Mouse (Mus musculus): ENCODE results near the gene Ern2. TPM values are rescaled to one million over a fixed set of nuclear protein-coding genes. Genes with fewer than 3 reads are reported as not detected.

Gene Ern2
- 0.05 TPM in 2 replicates for polyA plus RNA-seq (2016; fragmentation: Nextera tagmentation; extraction: Ambion mirVana)

DNA sequence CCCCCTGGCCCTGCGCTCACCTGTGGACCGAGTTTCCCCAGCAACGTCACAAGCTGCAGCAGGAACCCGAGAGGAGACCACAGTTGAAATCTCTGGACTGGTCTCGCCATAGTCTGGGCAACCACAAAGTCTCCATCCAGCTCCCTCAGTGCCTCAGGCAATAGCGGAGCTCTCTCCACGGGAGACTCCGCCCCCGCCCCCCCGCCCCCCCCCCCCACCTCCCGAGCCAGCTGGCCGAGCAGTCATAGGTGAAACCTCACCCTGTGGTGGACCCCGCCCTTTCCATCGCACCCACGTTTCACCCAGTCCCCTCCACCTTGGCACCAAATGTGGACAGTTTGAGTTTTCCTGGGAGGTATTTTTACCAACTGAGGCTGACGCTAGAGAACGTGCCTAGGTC is at the start of gene Ern2:
Ern2 (minus strand) TSS at position 165 of the 400 bp plus-strand sequence.
- H3K27me3 ChIP-seq (replicated peaks; ENCODE audit: low read depth, poor library complexity, severe bottlenecking), result no peaks in the 10 kb centered on the region
- peak within 1 kb of the TSS; percentile 30; the same call in 1 of the 2 replicates for H3K4me3 ChIP-seq
- H3K36me3 ChIP-seq (replicated peaks), result no peaks in the 10 kb centered on the region
- DNase-seq (ENCODE audit: low spot score), result no peak
- no peak within 1 kb of the TSS for H3K27ac ChIP-seq (replicated peaks)
- 22% methylated on average over 16 of the region's 17 CpGs for WGBS
- H3K9me3 ChIP-seq, result no peaks in the 10 kb centered on the region
- H3K4me1 ChIP-seq, result peaks cover 8% of the 10 kb centered on the region

DNA sequence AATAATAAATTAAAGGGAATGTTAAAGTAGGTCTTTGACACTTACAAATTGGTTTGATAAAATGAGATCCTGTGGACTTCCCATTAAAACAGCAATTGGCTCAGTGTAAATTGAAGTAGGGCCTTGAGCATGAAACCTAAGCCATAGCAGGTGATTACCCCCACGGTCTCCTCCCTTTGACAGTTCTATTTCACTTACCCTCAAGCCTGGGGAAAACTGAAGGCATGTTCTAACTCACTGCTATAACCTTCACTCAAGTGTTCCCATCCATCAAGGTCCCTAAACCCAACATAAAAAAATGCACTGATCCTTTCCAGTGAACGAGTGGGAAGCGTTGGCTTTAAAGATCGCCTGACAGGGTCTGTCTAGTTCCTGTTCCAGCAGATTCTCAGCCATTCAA is 44.9 kb upstream of the Ern2 start:
- 87% methylated on average over 4 of the region's 4 CpGs for WGBS
- no peak overlapping the region for H3K4me3 ChIP-seq
- no peak for DNase-seq (ENCODE audit: low spot score)
- H3K27ac ChIP-seq (replicated peaks), result no peak overlapping the region
- no peaks in the 10 kb centered on the region for H3K27me3 ChIP-seq (replicated peaks; ENCODE audit: low read depth, poor library complexity, severe bottlenecking)
- no peaks in the 10 kb centered on the region for H3K36me3 ChIP-seq (replicated peaks)
- no peaks in the 10 kb centered on the region for H3K9me3 ChIP-seq
- no peaks in the 10 kb centered on the region for H3K4me1 ChIP-seq

DNA sequence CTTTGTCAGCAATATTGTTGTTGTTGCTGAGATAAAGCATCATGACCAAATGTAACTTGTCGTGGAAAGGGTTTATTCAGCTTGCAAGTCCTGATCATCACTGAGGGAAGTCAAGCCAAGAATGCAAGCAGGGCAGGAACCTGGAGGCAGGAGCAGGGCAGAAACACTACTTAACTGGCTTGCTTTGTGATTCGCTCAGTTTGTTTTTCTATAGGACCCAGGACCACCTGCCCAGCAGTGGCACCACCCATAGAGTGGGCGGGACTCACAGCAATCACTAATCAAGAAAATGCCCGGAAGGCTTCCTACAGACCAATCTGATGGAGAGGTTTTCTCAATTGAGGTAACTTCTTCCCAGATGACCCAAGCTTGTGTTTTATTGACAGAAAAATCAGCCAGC is 43.9 kb upstream of the Ern2 start:
- no peak overlapping the region for H3K27ac ChIP-seq (replicated peaks)
- H3K9me3 ChIP-seq, result no peaks in the 10 kb centered on the region
- DNase-seq (ENCODE audit: low spot score), result no peak
- H3K36me3 ChIP-seq (replicated peaks), result no peaks in the 10 kb centered on the region
- 62% methylated on average over 4 of the region's 4 CpGs for WGBS
- no peaks in the 10 kb centered on the region for H3K4me1 ChIP-seq
- no peak overlapping the region for H3K4me3 ChIP-seq
- H3K27me3 ChIP-seq (replicated peaks; ENCODE audit: low read depth, poor library complexity, severe bottlenecking), result no peaks in the 10 kb centered on the region

DNA sequence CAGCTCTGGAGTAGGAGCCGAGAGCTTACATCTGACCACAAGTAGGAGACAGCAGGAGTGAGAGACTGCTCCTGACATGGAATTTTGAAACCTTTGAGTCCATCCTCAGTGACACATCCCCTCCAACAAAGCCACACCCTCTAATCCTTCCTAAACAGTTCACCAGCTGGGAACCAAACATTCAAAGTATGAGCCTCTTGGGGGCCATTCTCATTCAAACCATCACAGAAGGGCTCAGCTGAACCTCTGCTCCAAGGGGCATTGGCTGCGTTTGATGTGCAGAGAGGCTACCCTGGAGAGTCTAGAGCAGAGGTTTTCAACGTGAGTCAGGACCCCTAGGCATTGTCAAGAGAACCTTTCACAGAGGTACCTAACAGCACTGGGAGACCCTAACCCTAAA is 43.3 kb upstream of the Ern2 start:
- Histone ChIP-seq H3K4me3 (no peak overlapping the region), H3K27me3 (replicated peaks; ENCODE audit: low read depth, poor library complexity, severe bottlenecking) (no peaks in the 10 kb centered on the region), H3K36me3 (replicated peaks) (no peaks in the 10 kb centered on the region), H3K9me3 (no peaks in the 10 kb centered on the region), H3K27ac (replicated peaks) (no peak overlapping the region), H3K4me1 (no peaks in the 10 kb centered on the region)
- no peak for DNase-seq (ENCODE audit: low spot score)
- WGBS, result 62% methylated on average over 3 of the region's 3 CpGs

DNA sequence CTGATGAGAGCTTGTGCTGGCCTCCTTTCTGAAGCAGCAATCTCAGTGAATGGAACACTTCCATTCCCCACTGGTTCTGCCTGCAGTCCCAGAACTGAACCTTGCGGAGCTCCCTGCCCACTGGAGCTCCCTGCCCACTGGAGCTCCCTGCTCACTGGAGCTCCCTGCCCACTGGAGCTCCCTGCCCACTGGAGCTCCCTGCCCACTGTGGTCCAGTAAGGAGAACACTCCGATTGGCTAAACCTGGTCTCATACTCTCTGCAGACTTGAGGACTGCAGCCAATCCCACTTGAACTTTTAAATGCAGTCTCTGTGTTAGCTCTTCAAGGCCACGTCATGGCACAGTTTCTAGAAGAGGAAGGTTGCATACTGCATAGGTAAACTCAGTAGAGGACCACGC is 40.7 kb upstream of the Ern2 start:
- 88% methylated on average over 4 of the region's 4 CpGs for WGBS
- no peak overlapping the region for H3K27ac ChIP-seq (replicated peaks)
- no peak for DNase-seq (ENCODE audit: low spot score)

DNA sequence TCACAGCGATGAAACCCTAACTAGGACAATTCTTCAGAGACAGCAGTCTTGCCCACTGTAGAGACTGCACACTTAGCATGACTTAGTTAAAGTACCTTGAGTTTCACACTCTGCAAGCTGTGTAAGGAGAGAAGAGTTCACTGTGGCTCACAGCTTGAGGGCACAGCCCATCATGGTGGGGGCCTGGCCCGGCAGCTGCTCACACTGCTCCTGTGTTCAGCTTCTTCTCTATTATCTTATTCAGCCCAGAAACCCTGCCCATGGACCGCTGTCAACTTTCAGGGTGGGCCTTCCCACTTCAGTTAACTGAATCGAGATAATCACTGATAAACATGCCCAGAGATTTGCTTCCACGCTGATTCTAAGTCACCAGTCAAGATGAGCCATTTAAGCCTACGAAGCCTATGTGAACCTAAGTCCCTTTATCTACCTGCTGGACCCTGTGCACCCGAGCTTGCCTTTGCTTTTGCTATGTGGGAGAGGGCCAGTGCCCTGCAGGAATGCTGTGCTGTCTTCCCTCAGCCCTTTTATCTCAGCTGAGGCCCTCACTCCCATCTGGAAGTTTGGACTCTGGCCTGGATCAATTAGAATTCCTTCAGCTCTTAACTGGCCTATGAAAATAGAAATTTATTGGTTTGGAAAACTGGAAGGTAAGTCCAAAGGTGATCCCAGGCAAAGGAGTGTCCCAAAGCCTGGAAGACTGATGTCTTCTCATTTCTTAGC is 40.2 kb upstream of the Ern2 start:
- H3K27me3 ChIP-seq (replicated peaks; ENCODE audit: low read depth, poor library complexity, severe bottlenecking), result no peaks in the 10 kb centered on the region
- H3K36me3 ChIP-seq (replicated peaks), result no peaks in the 10 kb centered on the region
- no peaks in the 10 kb centered on the region for H3K4me1 ChIP-seq
- no peak overlapping the region for H3K27ac ChIP-seq (replicated peaks)
- H3K9me3 ChIP-seq, result no peaks in the 10 kb centered on the region
- no peak for DNase-seq (ENCODE audit: low spot score)
- 77% methylated on average over 7 of the region's 7 CpGs for WGBS
- H3K4me3 ChIP-seq, result no peak overlapping the region

More for the DNA sequence above, 40.7 kb upstream of the Ern2 start:
- no peak overlapping the region for H3K4me3 ChIP-seq
- no peaks in the 10 kb centered on the region for H3K9me3 ChIP-seq
- H3K4me1 ChIP-seq, result no peaks in the 10 kb centered on the region
- H3K36me3 ChIP-seq (replicated peaks), result no peaks in the 10 kb centered on the region
- no peaks in the 10 kb centered on the region for H3K27me3 ChIP-seq (replicated peaks; ENCODE audit: low read depth, poor library complexity, severe bottlenecking)

DNA sequence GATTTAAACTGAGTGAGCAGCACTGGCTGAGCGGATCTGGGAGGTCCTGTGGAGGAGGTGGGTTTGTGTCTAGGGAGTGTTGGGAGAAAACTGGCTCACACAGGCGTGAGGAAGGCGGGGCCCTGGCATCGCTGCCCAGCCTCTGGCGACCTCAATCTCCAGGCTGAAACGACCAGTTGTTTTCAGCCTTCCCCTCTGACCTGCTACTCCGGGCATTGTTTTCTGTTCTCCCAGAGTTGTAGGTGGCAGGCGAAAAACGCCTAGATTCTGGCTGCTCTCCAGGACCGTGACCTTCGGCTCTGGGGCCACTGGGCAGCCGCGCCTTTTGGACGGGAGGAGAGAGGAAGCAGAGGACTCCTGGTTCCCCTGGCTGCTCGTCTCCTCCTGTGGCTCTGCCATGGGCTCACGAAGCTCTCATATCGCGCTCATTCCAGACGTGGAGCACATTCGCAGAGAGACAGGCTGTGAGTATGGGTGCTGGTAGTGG is 33.4 kb upstream of the Ern2 start, which contains the start of gene Chp2:
Chp2 (plus strand) TSS at position 182 of the 487 bp plus-strand sequence.
- Histone ChIP-seq H3K4me1 (peaks cover 8% of the 10 kb centered on the region), H3K27ac (replicated peaks) (no peak within 1 kb of the TSS), H3K36me3 (replicated peaks) (no peaks in the 10 kb centered on the region), H3K4me3 (peak within 1 kb of the TSS; percentile 39), H3K27me3 (replicated peaks; ENCODE audit: low read depth, poor library complexity, severe bottlenecking) (peaks cover 20% of the 10 kb centered on the region), H3K9me3 (peaks cover 3% of the 10 kb centered on the region; the same call in 1 of the 2 replicates)
- peak; percentile 11 for DNase-seq (ENCODE audit: low spot score)
- WGBS, result 26% methylated on average over 20 of the region's 20 CpGs

DNA sequence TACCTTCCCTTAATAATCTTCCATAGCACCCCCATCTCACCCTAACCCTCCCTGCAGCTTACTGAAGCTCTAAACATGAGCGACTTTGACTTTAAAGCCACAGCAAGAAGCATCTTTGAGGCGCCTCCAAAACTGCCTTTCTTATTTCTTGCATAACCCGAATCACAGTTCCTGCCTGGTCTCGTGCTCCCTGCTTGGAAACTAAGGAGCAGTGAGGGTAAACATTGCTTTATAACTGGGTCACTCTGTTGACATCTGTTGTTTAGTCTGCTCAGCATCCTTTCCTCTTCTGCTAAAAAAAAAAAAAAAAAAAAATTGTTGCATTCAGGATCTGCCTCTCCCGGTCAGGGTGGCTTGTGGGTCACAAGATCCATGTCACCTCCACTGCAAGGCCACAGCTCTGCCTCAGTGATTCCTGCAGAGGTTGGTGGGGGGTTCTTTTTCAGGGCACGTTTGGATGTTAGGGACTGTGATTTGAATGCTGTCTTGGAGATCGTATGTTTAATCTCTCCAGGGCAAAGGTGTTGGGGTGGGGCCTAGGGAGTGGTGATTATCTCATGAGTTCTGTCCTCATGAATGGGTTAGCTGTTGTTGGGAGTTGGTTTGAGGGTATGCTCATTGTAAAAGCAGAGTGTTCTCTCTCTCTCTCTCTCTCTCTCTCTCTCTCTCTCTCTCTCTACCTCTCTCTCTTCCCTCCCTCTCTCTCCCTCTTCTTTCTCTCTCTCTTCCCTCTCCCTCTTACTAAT is 22.4 kb upstream of the Ern2 start:
- WGBS, result 58% methylated on average over 7 of the region's 7 CpGs
- Histone ChIP-seq H3K4me1 (no peaks in the 10 kb centered on the region), H3K9me3 (no peaks in the 10 kb centered on the region), H3K27me3 (replicated peaks; ENCODE audit: low read depth, poor library complexity, severe bottlenecking) (no peaks in the 10 kb centered on the region), H3K4me3 (no peak overlapping the region), H3K36me3 (replicated peaks) (no peaks in the 10 kb centered on the region), H3K27ac (replicated peaks) (no peak overlapping the region)
- no peak for DNase-seq (ENCODE audit: low spot score)

DNA sequence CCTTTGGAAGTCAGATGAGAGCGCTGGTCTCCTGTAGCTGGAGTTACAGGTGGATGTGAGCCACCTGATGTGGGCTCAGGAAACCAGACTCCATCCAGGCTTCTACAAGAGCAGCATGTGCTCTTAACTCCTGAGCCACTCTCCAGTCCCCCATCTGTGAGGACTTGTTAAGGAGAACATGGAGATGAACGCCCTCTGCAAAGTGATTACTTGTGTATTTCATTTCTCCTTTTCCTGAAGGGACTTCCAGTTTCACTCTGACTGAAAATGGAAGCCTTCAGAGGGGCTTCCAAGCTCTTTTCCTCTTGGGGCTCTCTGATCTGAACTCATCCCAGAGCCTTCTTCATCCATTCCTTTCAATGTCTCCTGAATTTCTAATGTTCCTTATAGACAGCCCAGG is 20.1 kb upstream of the Ern2 start:
- Histone ChIP-seq H3K27ac (replicated peaks) (no peak overlapping the region), H3K27me3 (replicated peaks; ENCODE audit: low read depth, poor library complexity, severe bottlenecking) (no peaks in the 10 kb centered on the region), H3K4me3 (no peak overlapping the region), H3K36me3 (replicated peaks) (no peaks in the 10 kb centered on the region), H3K4me1 (no peaks in the 10 kb centered on the region), H3K9me3 (no peaks in the 10 kb centered on the region)
- 83% methylated on average over 2 of the region's 2 CpGs for WGBS
- DNase-seq (ENCODE audit: low spot score), result no peak

DNA sequence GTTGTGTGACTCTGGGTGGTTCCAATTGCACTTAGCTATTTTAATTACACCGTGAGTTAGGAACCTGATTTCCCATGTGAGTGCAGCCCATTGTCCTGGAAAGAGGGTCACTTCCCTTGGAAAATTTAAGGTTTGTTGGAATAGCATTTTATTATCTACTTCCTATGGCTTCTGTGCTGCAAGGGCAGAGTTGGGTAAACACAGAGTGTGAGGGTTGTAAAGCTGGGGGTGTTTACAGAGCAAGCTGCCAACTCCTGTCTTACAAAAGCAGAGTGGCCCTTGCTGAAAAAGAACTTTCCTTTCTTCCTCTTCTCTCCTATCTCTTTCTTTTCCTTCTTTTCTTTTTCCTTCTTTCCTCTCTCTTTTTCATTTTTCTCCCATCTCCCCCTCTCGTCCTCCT is 17.9 kb upstream of the Ern2 start:
- WGBS, result 67% methylated on average over 2 of the region's 2 CpGs
- no peak overlapping the region for H3K27ac ChIP-seq (replicated peaks)

DNA sequence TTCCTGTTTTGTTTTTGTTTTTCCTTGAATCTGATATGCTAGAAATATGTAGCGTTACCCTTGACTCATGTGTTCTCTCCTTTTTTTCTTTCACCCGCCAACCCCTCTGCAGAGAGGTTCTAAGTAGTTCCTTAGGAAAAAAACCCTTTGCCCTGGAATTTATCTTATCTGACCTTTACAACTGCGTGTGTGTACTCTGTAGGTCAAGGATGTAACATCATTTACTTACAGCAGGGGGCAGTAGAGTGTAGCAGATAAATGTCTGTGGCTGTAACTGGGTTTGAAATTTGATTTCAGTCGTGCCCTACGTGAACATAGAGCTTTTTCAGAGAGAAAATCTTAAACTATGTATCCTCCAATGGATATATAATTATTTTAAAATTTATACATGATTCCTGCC is 13.3 kb upstream of the Ern2 start:
- H3K27ac ChIP-seq (replicated peaks), result no peak overlapping the region
- DNase-seq (ENCODE audit: low spot score), result no peak
- H3K4me3 ChIP-seq, result no peak overlapping the region
- H3K9me3 ChIP-seq, result no peaks in the 10 kb centered on the region
- no peaks in the 10 kb centered on the region for H3K4me1 ChIP-seq
- H3K27me3 ChIP-seq (replicated peaks; ENCODE audit: low read depth, poor library complexity, severe bottlenecking), result no peaks in the 10 kb centered on the region
- 36% methylated on average over 5 of the region's 5 CpGs for WGBS
- no peaks in the 10 kb centered on the region for H3K36me3 ChIP-seq (replicated peaks)

More for the DNA sequence above, 17.9 kb upstream of the Ern2 start:
- Histone ChIP-seq H3K36me3 (replicated peaks) (no peaks in the 10 kb centered on the region), H3K4me3 (no peak overlapping the region), H3K4me1 (no peaks in the 10 kb centered on the region), H3K9me3 (no peaks in the 10 kb centered on the region), H3K27me3 (replicated peaks; ENCODE audit: low read depth, poor library complexity, severe bottlenecking) (no peaks in the 10 kb centered on the region)
- no peak for DNase-seq (ENCODE audit: low spot score)

DNA sequence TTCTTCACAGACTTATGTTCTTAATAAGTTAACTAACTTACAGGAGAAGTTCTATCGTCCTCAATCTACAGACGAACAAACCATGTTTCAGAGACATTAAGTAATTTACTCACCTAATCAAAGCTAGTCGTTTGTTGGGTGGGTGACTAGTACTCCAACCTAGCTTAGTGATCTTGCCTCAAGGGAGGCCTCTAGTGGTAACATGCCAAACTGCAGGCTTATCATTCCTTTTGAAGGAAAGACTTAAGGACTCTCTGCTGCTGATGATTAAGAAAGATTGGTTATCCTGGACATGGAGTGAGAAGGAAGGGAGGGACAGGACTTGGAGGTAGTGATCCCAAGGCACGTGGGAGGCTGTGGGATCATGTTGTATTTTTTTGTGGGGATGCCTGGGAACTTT is 11.3 kb upstream of the Ern2 start:
- H3K27ac ChIP-seq (replicated peaks), result no peak overlapping the region
- 42% methylated on average over 4 of the region's 4 CpGs for WGBS
- H3K36me3 ChIP-seq (replicated peaks), result no peaks in the 10 kb centered on the region
- no peak overlapping the region for H3K4me3 ChIP-seq
- DNase-seq (ENCODE audit: low spot score), result peak; percentile 24
- H3K4me1 ChIP-seq, result no peaks in the 10 kb centered on the region
- H3K27me3 ChIP-seq (replicated peaks; ENCODE audit: low read depth, poor library complexity, severe bottlenecking), result no peaks in the 10 kb centered on the region
- no peaks in the 10 kb centered on the region for H3K9me3 ChIP-seq

DNA sequence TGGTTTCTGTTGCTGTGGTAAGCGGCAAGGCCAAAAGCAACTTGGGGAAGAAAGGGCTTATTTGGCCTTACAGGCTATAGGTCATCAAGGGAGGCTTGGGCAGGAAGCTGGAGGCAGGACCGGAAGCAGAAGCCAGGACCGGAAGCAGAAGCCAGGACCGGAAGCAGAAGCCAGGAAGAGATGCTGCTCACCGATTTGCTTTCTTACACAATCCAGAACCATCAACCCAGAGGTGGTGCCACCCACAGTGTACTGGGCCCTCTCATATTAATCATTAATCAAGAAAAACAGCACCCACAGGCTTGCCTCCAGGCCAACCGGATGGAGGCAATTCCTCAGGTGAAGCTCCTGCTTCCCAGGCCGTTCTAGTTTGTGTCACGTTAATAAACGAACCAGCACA is 10.8 kb upstream of the Ern2 start:
- H3K27me3 ChIP-seq (replicated peaks; ENCODE audit: low read depth, poor library complexity, severe bottlenecking), result no peaks in the 10 kb centered on the region
- no peak overlapping the region for H3K4me3 ChIP-seq
- H3K9me3 ChIP-seq, result no peaks in the 10 kb centered on the region
- DNase-seq (ENCODE audit: low spot score), result no peak
- no peak overlapping the region for H3K27ac ChIP-seq (replicated peaks)
- no peaks in the 10 kb centered on the region for H3K36me3 ChIP-seq (replicated peaks)
- no peaks in the 10 kb centered on the region for H3K4me1 ChIP-seq
- 90% methylated on average over 9 of the region's 9 CpGs for WGBS

Data from embryonic facial prominence, embryonic 10.5 days (tissue).